Mouse (Mus musculus) regulatory T cell (primary cell): ENCODE measurements at regions not wholly inside any gene's neighbourhood (a gene's known extent, or its start where the extent isn't known, plus 50 kb on each side); places are given as distances from the start of the nearest gene placed in this dataset.

Source experiments
- in situ Hi-C: fragments of 300-600 bp; cut with MboI, MseI; formaldehyde crosslinking; loops from one replicate; pipeline ENCODE4 v1.15.1; 2025; ENCODE audit warnings: high pct_unique_total_duplicates

DNA sequence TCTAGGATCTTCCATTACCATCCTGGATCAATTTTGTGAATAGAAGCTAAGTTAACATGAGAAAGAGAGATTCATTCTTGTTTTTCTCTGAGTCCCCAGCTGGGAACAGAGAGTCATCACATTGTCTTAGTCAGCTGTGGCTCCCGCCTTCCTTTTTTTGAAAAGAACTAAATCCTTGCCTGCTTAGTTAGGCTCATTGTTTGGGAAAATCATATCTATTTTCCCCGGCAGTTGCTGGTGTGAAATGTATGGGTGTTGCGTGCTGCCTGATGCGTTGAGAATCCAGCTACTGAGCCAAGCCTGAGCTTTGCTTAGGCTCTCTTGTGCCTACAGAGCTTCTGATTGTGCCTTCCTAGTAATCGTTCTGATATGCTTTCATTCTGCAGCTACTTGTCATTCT, 66.3 kb downstream of the Fam50b start:
- in situ Hi-C loops: loop anchor here (5.0 kb wide), 1 partner anchor 149 kb away; the partner anchor contains the start of gene Pxdc1

DNA sequence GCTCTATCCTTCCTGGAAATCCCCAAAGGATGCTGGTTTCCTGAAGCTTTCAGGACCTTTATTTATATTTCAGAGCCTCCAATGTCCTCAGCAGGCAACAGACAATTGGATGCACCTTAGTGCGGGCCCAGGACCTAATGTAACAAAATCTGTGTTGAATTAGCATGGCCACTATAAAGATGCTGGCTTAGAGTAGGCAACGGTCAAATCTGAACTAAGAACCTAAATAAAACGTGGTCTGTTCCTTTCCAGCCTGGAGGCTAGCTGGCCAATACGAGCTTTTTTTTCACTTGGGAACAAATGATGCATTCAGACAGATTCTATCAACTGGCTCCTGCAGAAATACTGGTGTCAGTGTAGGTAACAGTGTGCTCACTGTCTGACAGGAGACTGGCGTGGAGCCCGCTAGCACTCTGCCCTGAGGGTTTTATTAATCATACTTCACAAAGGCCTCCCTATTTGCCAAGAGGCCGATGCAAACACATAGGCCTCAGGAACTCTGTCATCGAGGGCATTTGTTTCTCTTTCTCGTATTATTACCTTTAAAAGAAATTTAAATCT, 68.5 kb upstream of the Prpf4b start:
- in situ Hi-C loops: no loop called here

DNA sequence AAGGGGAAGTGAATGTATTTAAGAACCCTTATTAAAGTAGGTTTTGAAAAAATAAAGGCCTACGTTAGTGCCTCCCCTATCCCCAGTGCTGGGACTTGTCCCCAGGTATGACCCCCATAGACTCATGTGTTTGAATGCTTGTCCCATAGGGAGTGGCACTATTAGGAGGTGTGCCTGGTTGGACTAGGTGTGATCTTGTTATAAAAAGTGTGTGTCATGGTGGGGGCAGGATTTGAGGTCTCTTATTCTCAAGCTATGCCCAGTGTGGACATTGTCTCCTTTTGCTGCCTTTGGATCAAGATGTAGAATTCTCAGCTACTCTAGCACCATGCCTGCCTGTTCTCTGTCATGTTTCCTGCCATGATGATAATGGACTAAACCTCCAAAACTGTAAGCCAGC, 65.6 kb upstream of the Prpf4b start:
- in situ Hi-C loops: no loop called here

DNA sequence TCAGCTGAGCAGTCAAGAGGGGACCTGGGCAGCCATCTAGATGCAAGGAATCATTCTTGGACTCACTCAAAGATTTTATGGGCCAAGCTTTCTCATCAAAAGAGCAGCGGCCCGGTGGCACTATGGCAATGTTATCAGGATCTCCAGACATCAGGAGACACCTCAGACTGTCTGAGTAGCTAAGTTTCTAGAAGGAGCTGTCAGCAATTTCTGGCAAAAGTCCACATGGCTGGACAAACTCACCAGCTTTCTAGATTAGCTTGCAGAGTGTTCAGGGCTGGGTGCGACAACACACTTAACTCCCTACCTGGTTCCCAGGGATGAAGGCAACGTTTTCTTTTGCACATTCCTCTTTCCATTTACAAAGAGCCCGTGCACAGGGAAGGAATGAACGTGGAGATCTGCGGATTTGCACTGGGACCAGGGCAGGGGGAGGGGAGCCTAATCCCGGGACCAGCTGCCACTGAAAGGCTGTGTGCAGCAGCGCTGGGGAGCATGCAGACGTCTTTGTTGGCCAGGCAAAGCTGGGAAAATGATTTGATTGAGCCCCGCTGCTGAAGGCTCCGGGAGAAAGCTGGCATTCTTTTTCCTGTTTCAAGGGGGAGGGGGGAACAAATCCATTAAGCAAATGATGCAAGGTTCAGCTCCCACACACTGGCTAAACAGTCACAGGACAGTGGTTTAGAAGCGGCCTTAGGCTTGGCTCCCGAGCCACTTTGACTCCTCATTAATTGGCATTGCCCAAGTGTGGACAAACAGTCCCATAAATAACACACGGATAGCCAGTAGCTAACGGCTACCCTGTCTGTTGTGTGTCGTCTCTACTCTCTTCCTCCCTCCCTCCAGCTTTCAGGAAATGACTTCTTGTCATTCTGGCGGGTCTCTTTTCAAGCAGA, 60.7 kb upstream of the Prpf4b start:
- in situ Hi-C loops: no loop called here

DNA sequence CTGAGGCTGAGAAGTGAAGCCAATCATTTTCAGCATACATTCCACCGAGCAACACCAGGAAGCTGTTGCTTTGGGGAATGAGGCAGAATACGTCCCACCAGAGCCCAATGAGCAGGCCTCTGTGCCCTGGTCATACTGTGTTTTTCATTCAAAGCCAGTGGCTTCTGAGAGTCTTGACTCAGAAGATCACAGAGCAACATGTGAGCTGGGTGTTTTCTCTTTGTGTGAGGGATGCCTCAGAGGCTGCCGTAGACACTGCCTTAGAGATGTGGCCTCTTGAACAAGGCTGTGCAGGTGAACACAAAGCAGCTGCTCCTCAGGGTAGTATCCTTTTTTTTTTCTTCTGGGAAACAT, 60.1 kb upstream of the Prpf4b start:
- in situ Hi-C loops: no loop called here

DNA sequence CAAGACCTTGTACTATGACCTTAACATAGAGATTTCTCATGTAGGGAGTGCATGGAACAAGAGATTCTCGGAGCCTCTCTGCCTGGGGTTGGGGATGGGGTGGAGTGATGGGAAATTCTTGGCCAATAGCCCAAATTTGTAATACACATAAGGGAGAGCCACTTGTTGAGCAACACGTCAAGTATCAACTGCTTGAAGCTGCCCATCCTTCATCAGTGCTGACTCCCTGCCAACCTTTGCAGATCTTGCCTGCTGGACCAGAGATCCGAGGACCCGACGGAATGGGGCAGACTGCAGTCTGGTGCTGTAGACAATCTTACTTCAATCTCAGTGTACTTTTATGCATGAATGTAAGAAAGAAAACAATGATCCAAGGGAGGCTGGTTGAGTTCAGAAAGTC, 56.9 kb upstream of the Prpf4b start:
- in situ Hi-C loops: no loop called here

DNA sequence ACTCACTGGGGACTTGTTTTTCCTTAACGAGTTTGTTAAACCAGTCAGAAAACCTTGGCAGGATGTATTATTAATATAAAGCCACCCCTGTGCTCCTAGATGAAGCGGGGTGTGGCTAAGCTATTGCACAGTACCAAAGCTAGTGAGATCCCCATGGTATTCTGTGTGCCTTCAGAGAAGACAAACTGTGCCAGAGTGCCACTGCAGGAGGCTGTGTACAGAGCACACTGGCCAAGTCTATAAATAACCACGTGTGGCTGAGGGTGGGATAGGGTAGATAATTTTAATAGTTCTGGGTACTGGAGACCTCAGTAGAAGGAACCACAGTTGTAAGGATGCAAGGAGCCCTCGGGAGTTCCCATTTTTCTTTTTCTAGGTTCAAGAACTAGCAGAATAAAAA, 54.7 kb upstream of the Prpf4b start:
- in situ Hi-C loops: no loop called here

DNA sequence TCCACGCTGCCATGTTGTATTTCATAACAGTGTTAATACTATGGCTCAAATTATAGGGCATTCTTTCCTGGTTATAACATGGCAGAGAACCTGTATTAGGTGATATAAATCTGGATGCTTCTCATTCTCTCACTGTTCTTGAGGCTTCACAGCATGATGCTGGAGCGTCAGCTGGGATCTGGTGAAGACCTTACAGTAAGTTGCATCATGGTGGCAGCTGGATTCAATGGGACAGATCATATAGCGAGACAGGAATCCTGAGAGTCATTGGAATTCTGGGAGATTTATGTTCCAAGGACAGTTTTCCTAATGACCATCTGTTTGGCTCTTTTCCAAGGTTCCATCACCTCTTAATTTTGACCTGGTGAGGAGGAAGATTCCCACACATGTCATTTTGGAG, 53.2 kb upstream of the Prpf4b start:
- in situ Hi-C loops: no loop called here

DNA sequence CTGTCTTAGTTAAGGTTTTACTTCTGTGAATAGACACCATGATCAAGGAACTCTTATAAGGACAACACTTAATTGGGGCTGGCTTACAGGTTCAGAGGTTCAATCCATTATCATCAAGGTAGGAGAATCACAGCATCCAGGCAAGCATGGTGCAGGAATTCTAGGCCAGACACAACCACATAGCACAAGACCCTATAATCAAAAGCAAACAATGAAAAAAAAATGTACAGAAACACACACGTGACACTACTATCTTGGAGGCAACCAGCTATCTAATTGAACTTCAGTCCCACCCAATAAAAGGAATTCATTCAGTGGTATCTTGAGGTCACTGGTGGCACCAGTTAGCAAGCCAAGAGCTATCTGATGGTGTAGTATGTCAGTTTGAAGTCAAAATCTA, 50.9 kb upstream of the Prpf4b start:
- in situ Hi-C loops: no loop called here
